Mouse (Mus musculus) thymus, adult 2 months (tissue): Measurements from ENCODE around the gene Col26a1.
"Not testable (repeated sequence)": the region's sequence is repeated elsewhere in the genome, so short reads cannot be mapped to it uniquely, and the experiment has no call there.

Experiments
- CTCF ChIP-seq: fragments of 200-500 bp; IDR thresholded peaks from 2 replicates; pipeline ENCODE4 v1.5.1; 2012; ENCODE audit warnings: mild to moderate bottlenecking, control low read depth, low read length, moderate library complexity, borderline replicate concordance; ENCODE audit not compliant: control insufficient read depth, poor library complexity, insufficient read depth; ENCODE audit errors: extremely low read depth
- POLR2A ChIP-seq: fragments of 200-500 bp; IDR thresholded peaks from 2 replicates; pipeline ENCODE4 v1.6.1; 2012; ENCODE audit warnings: mild to moderate bottlenecking, low read length, control low read depth, moderate library complexity; ENCODE audit not compliant: control insufficient read depth, poor library complexity, insufficient read depth; ENCODE audit errors: extremely low read depth

GRCm38 (mm10) chr5:136726271-136726670, 156.7 kb downstream of the Col26a1 start:
- TF ChIP-seq POLR2A, CTCF: not testable (repeated sequence)
